Mouse (Mus musculus) midbrain, embryonic 10.5 days (tissue): ENCODE results near the gene Anapc15. TPM values are rescaled to one million over a fixed set of nuclear protein-coding genes. Genes with fewer than 3 reads are reported as not detected.
A peak's percentile ranks its signal among the peaks of the same experiment; 100 is the strongest.

ENCODE experiments used
- DNase-seq: peaks from one replicate; pipeline ENCODE4 v3.0.0-alpha.2; 2017; ENCODE audit warnings: low spot score
- H3K27ac ChIP-seq: fragments of 300-500 bp; sonication (generic); replicated peaks from 2 replicates; pipeline ENCODE4 v1.5.1; 2016; ENCODE audit warnings: mild to moderate bottlenecking
- H3K27me3 ChIP-seq: fragments of 300-500 bp; sonication (generic); 2 replicates; pipeline ENCODE4 v1.6.1; 2016; ENCODE audit warnings: low read depth, mild to moderate bottlenecking; ENCODE audit not compliant: poor library complexity, severe bottlenecking
- H3K36me3 ChIP-seq: fragments of 300-500 bp; sonication (generic); 2 replicates; pipeline ENCODE4 v1.6.1; 2016; ENCODE audit warnings: mild to moderate bottlenecking, moderate library complexity
- H3K4me1 ChIP-seq: fragments of 300-500 bp; sonication (generic); 2 replicates; pipeline ENCODE4 v1.6.1; 2016
- H3K4me3 ChIP-seq: fragments of 300-500 bp; sonication (generic); 2 replicates; pipeline ENCODE4 v1.5.1; 2016; ENCODE audit warnings: mild to moderate bottlenecking, moderate library complexity
- H3K9me3 ChIP-seq: fragments of 300-500 bp; sonication (generic); replicated peaks from 2 replicates; pipeline ENCODE4 v1.6.1; 2016; ENCODE audit warnings: mild to moderate bottlenecking
- WGBS: fragments of 180-500 bp; shearing (Covaris S2); methylation state at CpG from one replicate; pipeline ENCODE4 v1.1.7; 2016; 5-methylcytosine and 5-hydroxymethylcytosine counted together
- polyA plus RNA-seq: library from polyadenylated mRNA; unstranded; fragments of >200 nt; fragmentation: Nextera tagmentation; extraction: Ambion mirVana; gene quantifications from 2 replicates; pipeline ENCODE4 v1.2.1, GENCODE M21; 2016

Anapc15 gene
- polyA plus RNA-seq = 110 and 123 TPM in 2 replicates

GRCm38 (mm10) chr7:101863415-101863814 is at the start of gene Anapc15:
Gene Anapc15 (plus strand): TSS chr7:101863715.
- Histone ChIP-seq H3K36me3 (no peaks in the 10 kb centered on the region), H3K9me3 (no peaks in the 10 kb centered on the region), H3K4me3 (no peak within 1 kb of the TSS), H3K27me3 (no peaks in the 10 kb centered on the region), H3K4me1 (peaks cover 14% of the 10 kb centered on the region), H3K27ac (no peak within 1 kb of the TSS)
- no peak for DNase-seq
- WGBS = 84% methylated on average over 3 of the region's 3 CpGs

- Histone ChIP-seq H3K27me3 (peaks cover 74% of the 10 kb centered on the region), H3K36me3 (peaks cover 3% of the 10 kb centered on the region), H3K4me1 (peaks cover 47% of the 10 kb centered on the region), H3K4me3 (peak within 1 kb of the TSS; percentile 52), H3K9me3 (no peaks in the 10 kb centered on the region), H3K27ac (no peak within 1 kb of the TSS; the same call in 1 of the 2 replicates)
- 2% methylated on average over 41 of the region's 45 CpGs for WGBS
- peak; percentile 48 for DNase-seq
Measured at GRCm38 (mm10) chr7:101817861-101818401, 45.6 kb upstream of the Anapc15 start, which contains the start of gene Phox2a. Gene Phox2a (plus strand): TSS chr7:101818313.

GRCm38 (mm10) chr7:101820295-101821030 is 43.1 kb upstream of the Anapc15 start:
- Histone ChIP-seq H3K9me3 (no peaks in the 10 kb centered on the region), H3K4me1 (peaks cover 54% of the 10 kb centered on the region), H3K27ac (0 out of 2 replicates have a peak overlapping the region, but pooled peaks have one; percentile 19), H3K27me3 (peaks cover 90% of the 10 kb centered on the region), H3K4me3 (peak overlapping the region; percentile 63), H3K36me3 (peaks cover 28% of the 10 kb centered on the region)
- peak; percentile 52 for DNase-seq
- WGBS = 2% methylated on average over 35 of the region's 35 CpGs

GRCm38 (mm10) chr7:101821571-101822501 is 41.7 kb upstream of the Anapc15 start:
- Histone ChIP-seq H3K4me1 (peaks cover 54% of the 10 kb centered on the region), H3K27ac (peak overlapping the region; percentile 84), H3K4me3 (peak overlapping the region; percentile 63), H3K9me3 (no peaks in the 10 kb centered on the region), H3K36me3 (peaks cover 42% of the 10 kb centered on the region), H3K27me3 (peaks cover 78% of the 10 kb centered on the region)
- under 1% methylated on average over 67 of the region's 71 CpGs for whole genome bisulfite sequencing
- peak; percentile 79 for DNase-seq

- Histone ChIP-seq H3K27me3 (peaks cover 65% of the 10 kb centered on the region), H3K4me3 (no peak overlapping the region), H3K4me1 (peaks cover 42% of the 10 kb centered on the region), H3K36me3 (peaks cover 55% of the 10 kb centered on the region), H3K27ac (no peak overlapping the region), H3K9me3 (no peaks in the 10 kb centered on the region)
- peak; percentile 62 for DNase-seq
- 27% methylated on average over 32 of the region's 32 CpGs for whole genome bisulfite sequencing
Measured at GRCm38 (mm10) chr7:101822836-101823757, 40.4 kb upstream of the Anapc15 start.

GRCm38 (mm10) chr7:101823758-101824630 is 39.5 kb upstream of the Anapc15 start:
- Histone ChIP-seq H3K36me3 (peaks cover 64% of the 10 kb centered on the region), H3K27me3 (peaks cover 56% of the 10 kb centered on the region), H3K27ac (no peak overlapping the region), H3K4me1 (peaks cover 36% of the 10 kb centered on the region), H3K4me3 (0 out of 2 replicates have a peak overlapping the region, but pooled peaks have one; percentile 3), H3K9me3 (no peaks in the 10 kb centered on the region)
- 88% methylated on average over 18 of the region's 18 CpGs for WGBS
- no peak for DNase-seq

- Histone ChIP-seq H3K4me1 (peaks cover 21% of the 10 kb centered on the region), H3K36me3 (peaks cover 95% of the 10 kb centered on the region), H3K27me3 (no peaks in the 10 kb centered on the region), H3K9me3 (0 out of 2 replicates have a peak, but pooled peaks cover 6% of the 10 kb centered on the region), H3K4me3 (no peak overlapping the region), H3K27ac (no peak overlapping the region)
- no peak for DNase-seq
- 92% methylated on average over 3 of the region's 3 CpGs for WGBS
Measured at GRCm38 (mm10) chr7:101830373-101830772, 33.1 kb upstream of the Anapc15 start.

GRCm38 (mm10) chr7:101831437-101831836 is 32.1 kb upstream of the Anapc15 start:
- H3K4me1 ChIP-seq = peaks cover 32% of the 10 kb centered on the region
- no peak overlapping the region for H3K4me3 ChIP-seq
- H3K27ac ChIP-seq = no peak overlapping the region
- H3K36me3 ChIP-seq = peaks cover 84% of the 10 kb centered on the region
- H3K9me3 ChIP-seq = 0 out of 2 replicates have a peak, but pooled peaks cover 6% of the 10 kb centered on the region
- no peaks in the 10 kb centered on the region for H3K27me3 ChIP-seq
- DNase-seq = no peak
- WGBS = 93% methylated on average over 8 of the region's 8 CpGs

- Histone ChIP-seq H3K27me3 (no peaks in the 10 kb centered on the region), H3K4me3 (no peak overlapping the region), H3K4me1 (peaks cover 35% of the 10 kb centered on the region), H3K27ac (no peak overlapping the region), H3K36me3 (peaks cover 75% of the 10 kb centered on the region), H3K9me3 (0 out of 2 replicates have a peak, but pooled peaks cover 6% of the 10 kb centered on the region)
- DNase-seq = no peak
- 95% methylated on average over 4 of the region's 4 CpGs for WGBS
Measured at GRCm38 (mm10) chr7:101832372-101832771, 31.1 kb upstream of the Anapc15 start.

- Histone ChIP-seq H3K4me1 (peaks cover 41% of the 10 kb centered on the region), H3K27ac (no peak overlapping the region), H3K9me3 (0 out of 2 replicates have a peak, but pooled peaks cover 6% of the 10 kb centered on the region), H3K27me3 (no peaks in the 10 kb centered on the region), H3K36me3 (peaks cover 65% of the 10 kb centered on the region), H3K4me3 (no peak overlapping the region)
- DNase-seq = no peak
- WGBS = 75% methylated on average over 5 of the region's 5 CpGs
Measured at GRCm38 (mm10) chr7:101833352-101833751, 30.2 kb upstream of the Anapc15 start.
